Mouse (Mus musculus) NIH3T3 (cell line): ENCODE measurements around the gene Olfr482.

Source experiments
- DNase-seq: peaks from one replicate; pipeline ENCODE4 v3.0.0-alpha.2; 2012; ENCODE audit warnings: low read depth

The Olfr482 gene

GRCm38 (mm10) chr7:108097486-108097885, at the start of gene Olfr482:
Olfr482 (minus strand) TSS chr7:108097586.
- no peak for DNase-seq

GRCm38 (mm10) chr7:108127349-108127748, 30.0 kb upstream of the Olfr482 start, which contains the start of gene Olfr484:
Olfr484 (minus strand) TSS chr7:108127449.
- no peak for DNase-seq

GRCm38 (mm10) chr7:108121416-108121815, 24.0 kb upstream of the Olfr482 start:
- no peak for DNase-seq

- no peak for DNase-seq
Observed at GRCm38 (mm10) chr7:108120681-108121080, 23.3 kb upstream of the Olfr482 start.

GRCm38 (mm10) chr7:108100549-108100948, 3.2 kb upstream of the Olfr482 start, which contains the start of gene Olfr483:
Olfr483 (plus strand) TSS chr7:108100849.
- DNase-seq, result no peak

GRCm38 (mm10) chr7:108079555-108079954, 17.8 kb downstream of the Olfr482 start, which contains the start of gene Olfr481:
Olfr481 (plus strand) TSS chr7:108079855.
- no peak for DNase-seq

GRCm38 (mm10) chr7:108067246-108067645, 30.1 kb downstream of the Olfr482 start, which contains the start of gene Olfr480:
Olfr480 (minus strand) TSS chr7:108067346.
- DNase-seq, result no peak

- no peak for DNase-seq
Observed at GRCm38 (mm10) chr7:108050393-108050792, 47.0 kb downstream of the Olfr482 start, which contains the start of gene Olfr479. Olfr479 (plus strand) TSS chr7:108050693.
